23 mouse cellular contexts compared by ENCODE assay signal in genomic region chr12:109742486-109742885, GRCm38 (mm10).
A peak's percentile ranks its signal among the peaks of the same experiment; 100 is the strongest.
DNase-seq lines count a peak whose midpoint lies in the region.
"Had no signal": no experiment of that assay in that cellular context is flagged by ENCODE, and none has a peak within 500 bp of the region (broad histone marks: within the 10 kb centered on the region; RNA-seq: fewer than 3 reads in every experiment).

No protein-coding gene starts in this region.

- H3K9me3 ChIP-seq in heart, embryonic 10.5 days = no peaks in the 10 kb centered on the region
- H3K9me3 ChIP-seq: embryonic facial prominence, embryonic 13.5 days; embryonic facial prominence, embryonic 15.5 days; forebrain, embryonic 10.5 days; forebrain, embryonic 12.5 days had no signal

- H3K27ac ChIP-seq in heart, embryonic 10.5 days = no peak overlapping the region
- H3K27ac ChIP-seq: embryonic facial prominence, embryonic 13.5 days; embryonic facial prominence, embryonic 15.5 days; forebrain, embryonic 10.5 days; forebrain, embryonic 12.5 days had no signal

- peaks cover 60% of the 10 kb centered on the region for H3K36me3 ChIP-seq in heart, embryonic 10.5 days
- H3K36me3 ChIP-seq: G1E had no signal

- peaks cover 6% of the 10 kb centered on the region for H3K4me1 ChIP-seq in heart, embryonic 10.5 days

- 88% methylated on average over 11 of the region's 11 CpGs for WGBS in heart, embryonic 10.5 days

- H3K4me3 ChIP-seq in heart, embryonic 10.5 days = no peak overlapping the region
- H3K4me3 ChIP-seq: embryonic facial prominence, embryonic 13.5 days; embryonic facial prominence, embryonic 15.5 days; erythroblast, embryonic 14.5 days; forebrain, embryonic 10.5 days; forebrain, embryonic 12.5 days had no signal

- no peaks in the 10 kb centered on the region for H3K27me3 ChIP-seq in heart, embryonic 10.5 days (ENCODE audit: insufficient read depth, poor library complexity, severe bottlenecking)
- H3K27me3 ChIP-seq: CH12.LX; embryonic facial prominence, embryonic 13.5 days; embryonic facial prominence, embryonic 15.5 days; forebrain, embryonic 12.5 days had no signal

- intact Hi-C loops in gastrocnemius, postnatal 14 days (cut with DNase I; ENCODE audit: low total_unique reads) = no loop called here
- intact Hi-C loops in heart, postnatal 36 days (cut with DNase I) = no loop called here

- peak; percentile 3 for DNase-seq in gastrocnemius, postnatal 10 days
- DNase-seq in gastrocnemius, postnatal 14 days = no peak
- DNase-seq in heart, embryonic 10.5 days (ENCODE audit: low spot score) = peak; percentile 70
- no peak for DNase-seq in heart, postnatal 36 days
- DNase-seq in brain, adult 2 months (ENCODE audit: low read depth, low spot score) = peak; percentile 1
- DNase-seq: adrenal gland, adult 8-10 months; adrenal gland, postnatal 14 days; adrenal gland, postnatal 36 days; B cell, adult 2 months; cerebellum, adult 11 months; cerebellum, adult 18-20 months; cerebellum, adult 8-10 months; cerebellum, adult 9-11 months; cerebellum, postnatal 14 days; cerebellum, postnatal 36 days; embryo, embryonic 11 days had no signal

Comparison
In these comparisons a context has a peak if more than half of its experiments do, and no peak if none do; other contexts are left out.
1. DNase-seq: peak in gastrocnemius, postnatal 10 days (single experiment), heart, embryonic 10.5 days (single experiment) and brain, adult 2 months (single experiment); none in gastrocnemius, postnatal 14 days (single experiment) and heart, postnatal 36 days (0 of 2).